Mouse (Mus musculus) hematopoietic multipotent progenitor cell, adult 10-12 weeks (in vitro differentiated cells): ENCODE measurements around the gene Vps11. TPM values are rescaled to one million over a fixed set of nuclear protein-coding genes. Genes with fewer than 3 reads are reported as not detected.

Source experiments
- polyA plus RNA-seq: library from polyadenylated mRNA; stranded (reverse); fragments of >175 nt; gene quantifications from 2 replicates; pipeline ENCODE4 v1.2.3, GENCODE M21; 2012; ENCODE audit warnings: low replicate concordance

Gene Vps11
- polyA plus RNA-seq, result 16.2 and 21.1 TPM in 2 replicates

DNA sequence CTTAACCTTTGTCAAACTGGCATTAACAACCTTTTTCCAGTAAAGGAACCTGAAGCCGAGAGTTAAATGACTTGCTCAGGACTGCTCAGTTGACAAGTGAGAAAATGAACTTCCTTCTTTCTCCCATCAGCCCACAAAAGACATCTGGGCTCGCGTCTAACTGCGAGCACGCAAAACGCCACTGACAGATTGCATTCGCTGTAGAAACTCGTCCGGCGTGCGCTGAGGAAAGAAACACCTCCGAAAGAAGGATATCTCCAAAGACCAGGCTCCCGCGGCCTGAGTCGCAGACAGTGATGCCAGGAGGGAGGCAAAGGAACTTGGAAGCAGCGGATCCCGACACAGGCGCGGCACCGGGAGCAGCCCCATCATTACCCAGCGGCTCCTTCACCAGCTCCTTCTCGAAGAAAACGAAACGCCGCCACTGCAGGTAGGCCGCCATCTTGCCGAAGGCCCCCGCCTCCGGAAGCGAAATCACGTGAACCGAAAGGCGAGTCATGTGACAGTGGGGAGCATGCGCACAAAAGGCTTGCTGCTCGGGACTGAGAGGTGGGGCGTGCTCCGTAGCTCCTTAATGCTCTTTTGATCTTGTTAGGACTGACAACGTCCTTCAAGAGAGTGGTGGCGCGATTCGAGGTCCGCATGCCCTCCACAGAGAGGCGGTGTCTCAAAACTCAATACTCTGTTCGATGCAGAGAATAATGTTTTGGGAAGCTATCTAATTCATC is at the start of gene Vps11:
Vps11 (minus strand) TSS at position 481 of the 728 bp plus-strand sequence.

DNA sequence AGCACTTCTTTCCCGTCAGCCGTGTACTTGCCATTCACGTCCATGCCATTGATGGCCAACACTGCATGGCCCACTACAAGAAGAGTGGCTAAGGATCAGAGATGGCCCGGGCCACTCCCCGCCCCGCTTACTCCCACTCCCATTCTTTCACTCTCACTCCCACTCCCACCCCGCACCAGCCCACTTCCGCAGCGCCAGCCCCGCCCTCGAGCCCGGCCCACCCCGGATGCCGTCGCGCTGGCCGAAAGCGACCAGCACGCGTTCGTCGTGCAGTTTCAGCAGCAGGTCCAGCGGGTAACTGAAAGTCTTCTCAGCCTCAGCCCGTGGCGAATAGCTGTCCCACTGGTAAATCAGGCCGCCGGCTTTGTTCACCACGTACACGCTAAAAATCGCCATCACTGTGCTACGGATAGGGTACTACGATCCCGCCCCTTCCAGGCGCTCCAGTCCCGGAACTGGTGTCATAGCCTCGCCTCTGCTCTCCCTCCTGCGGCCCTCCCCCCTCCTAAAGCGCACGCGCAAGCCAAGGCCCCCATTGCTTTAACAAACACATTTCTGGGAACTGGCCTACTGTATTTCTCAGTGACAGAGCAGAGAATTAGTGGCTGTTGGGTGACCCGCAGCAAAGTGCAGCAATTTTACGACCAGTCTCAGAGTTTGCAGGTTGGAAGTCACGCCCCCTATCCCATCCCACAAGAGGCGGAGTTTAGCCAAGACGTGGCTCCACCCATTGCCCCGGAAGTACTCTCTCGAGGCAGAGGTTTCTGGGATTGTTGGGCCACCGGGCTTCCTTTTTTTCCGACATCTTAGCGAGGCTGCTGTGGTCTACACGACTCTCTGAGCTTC is 45.7 kb upstream of the Vps11 start, which contains the start of the genes Rps25 and Trappc4:
Rps25 (plus strand) TSS at position 234 of the 846 bp plus-strand sequence.
Trappc4 (minus strand) TSS at position 695 of the 846 bp plus-strand sequence.

GRCm38 (mm10) chr9:44396684-44397411 is 35.4 kb upstream of the Vps11 start, which contains the start of gene Slc37a4:
Gene Slc37a4, plus strand, starts transcription at chr9:44396852.

DNA sequence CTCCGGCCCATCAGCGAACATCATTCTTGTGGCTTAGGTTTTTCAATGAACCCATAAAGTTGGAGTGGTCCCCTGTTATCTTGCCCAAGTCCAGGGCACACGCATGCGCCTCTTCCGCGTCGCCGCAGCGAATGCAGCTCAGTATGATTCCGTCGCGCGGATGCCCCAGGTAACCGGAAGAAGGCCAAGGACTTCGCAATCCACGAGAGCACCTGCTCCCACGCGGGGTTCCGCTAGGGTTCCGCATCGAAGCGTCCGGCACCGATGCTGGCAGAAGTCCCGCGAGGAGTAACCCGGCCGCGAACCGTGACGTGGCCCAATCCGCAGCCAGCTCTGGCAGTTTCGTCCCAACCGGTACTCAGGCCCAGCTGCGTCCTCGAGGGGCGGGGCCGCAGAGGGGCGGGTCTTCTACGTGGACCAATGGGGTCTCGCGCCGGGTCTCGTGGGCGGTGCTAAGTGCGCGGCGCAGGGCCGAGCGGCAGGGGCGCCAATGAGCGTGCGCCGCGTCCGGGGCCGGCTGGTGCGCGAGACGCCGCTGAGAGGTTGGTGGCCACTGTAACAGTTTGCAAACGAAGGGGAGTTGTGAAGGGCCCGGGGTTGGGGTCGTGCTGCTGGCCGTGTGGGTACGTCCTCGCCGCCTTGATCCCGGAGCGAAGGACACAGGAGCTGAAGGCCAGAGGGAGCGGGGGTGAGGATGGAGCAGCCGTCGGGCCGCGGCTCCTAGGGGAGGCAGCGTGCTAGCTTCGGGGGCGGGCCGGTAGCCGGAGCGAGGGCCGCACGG is 17.8 kb upstream of the Vps11 start, which contains the start of gene Hyou1:
Hyou1 (plus strand) TSS at position 437 of the 781 bp plus-strand sequence.

DNA sequence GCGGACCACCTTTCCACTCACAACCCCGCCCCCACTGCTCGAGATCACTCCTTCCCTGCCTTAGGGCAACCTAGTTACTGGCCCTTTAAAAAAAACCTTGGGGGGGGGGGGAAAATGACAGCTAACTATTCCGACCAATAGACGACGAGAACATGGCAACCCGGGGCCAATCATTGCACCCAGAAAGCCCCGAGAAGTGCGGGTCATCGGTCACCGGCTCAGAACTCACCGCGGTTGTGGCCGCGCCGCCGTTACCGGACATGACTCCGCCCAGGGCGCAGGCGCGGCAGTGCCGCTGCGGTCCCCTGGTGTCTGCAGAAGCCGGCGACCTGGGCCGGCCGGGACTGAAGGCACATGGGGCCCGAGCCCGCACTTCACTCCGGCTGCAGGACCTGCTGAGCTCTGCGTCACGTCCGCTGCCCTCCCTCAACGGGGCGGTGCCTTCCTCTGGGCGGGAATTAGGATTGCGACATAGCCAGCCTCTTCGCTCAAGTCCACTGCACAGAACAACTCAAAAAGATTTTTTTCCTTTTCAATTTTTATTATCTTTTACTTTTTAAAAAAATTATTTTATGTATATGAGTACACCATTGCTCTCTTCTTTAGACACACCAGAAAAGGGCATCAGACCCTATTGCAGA is 17.6 kb downstream of the Vps11 start, which contains the start of gene Hmbs:
Hmbs (minus strand) TSS at position 448 of the 641 bp plus-strand sequence.

GRCm38 (mm10) chr9:44334396-44335330 is 26.8 kb downstream of the Vps11 start, which contains the start of gene H2afx:
Gene H2afx, plus strand, starts transcription at chr9:44334694.

DNA sequence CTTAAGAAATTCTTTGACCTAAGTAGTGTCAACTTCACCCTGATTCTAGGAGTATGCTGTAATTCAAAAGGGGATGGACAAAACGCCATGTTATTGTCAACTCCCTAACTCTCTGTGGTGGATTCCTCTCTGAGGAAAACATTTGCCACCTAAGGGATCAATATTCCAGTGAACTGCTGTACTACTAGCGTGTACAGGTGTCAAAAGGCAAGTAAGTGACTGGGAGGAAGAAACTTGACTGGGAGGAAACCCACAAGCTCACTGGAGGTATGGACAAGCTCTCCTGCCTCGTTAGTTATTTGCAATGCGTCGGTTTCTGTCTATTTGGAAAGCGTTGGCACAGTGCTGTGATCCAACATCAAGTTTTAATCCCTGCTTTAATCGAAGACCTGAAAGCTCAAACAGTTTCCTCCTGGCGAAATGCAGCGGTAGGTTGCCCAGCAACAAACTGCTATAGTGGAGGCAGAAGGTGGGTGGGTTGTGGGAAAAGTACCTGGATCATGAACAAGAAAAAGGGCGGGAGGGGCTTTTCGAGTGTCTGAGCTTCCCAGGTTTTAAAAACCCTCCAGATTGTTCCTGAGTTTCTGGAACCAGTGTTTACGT is 35.6 kb downstream of the Vps11 start, which contains the start of gene Dpagt1:
Dpagt1 (plus strand) TSS at position 252 of the 603 bp plus-strand sequence.

DNA sequence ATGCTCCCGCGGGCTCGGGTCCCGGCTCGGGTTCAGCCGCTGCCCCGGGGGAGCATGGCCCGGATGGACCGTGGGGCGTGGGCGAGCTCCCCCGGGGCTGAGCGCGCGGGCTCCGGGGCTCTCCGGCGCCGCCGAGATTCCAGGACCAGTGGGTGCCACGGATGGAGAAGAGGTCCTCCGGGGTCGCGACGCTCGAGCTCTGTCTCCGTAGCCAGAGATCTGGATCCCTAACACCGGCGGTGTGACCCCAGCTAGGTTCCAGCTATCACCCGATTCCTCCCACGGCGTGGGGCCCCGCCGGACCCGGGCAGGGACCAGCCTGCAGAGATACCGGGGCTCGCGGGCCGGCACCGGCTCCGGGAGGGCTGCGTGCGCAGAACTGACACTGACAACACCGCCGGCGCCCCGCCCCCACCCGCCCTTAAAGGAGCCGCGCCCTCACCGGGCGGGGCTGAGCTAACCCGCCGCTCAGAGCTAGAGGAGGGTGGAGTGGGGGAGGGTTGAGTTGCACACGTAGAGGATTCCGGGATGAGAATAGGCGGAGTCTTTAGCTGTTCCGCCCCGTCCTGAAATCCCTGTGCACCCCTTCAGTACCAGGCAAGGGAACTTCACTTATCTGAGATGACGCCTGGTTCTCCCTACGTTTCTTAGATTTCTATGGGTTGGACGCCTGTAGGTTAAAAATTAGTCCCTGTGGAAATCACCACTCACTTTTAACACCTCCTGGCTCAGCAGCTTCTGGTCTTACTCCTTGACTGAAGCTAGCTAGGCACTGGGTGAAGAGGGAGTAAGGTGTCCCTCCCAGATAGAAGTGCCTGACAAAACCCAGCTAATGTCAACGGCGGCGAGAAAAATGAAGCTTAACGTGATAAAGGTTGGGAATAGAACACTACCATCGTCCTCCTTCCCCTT is 41.3 kb downstream of the Vps11 start, which contains the start of gene C2cd2l:
C2cd2l (minus strand) TSS at position 399 of the 912 bp plus-strand sequence.

DNA sequence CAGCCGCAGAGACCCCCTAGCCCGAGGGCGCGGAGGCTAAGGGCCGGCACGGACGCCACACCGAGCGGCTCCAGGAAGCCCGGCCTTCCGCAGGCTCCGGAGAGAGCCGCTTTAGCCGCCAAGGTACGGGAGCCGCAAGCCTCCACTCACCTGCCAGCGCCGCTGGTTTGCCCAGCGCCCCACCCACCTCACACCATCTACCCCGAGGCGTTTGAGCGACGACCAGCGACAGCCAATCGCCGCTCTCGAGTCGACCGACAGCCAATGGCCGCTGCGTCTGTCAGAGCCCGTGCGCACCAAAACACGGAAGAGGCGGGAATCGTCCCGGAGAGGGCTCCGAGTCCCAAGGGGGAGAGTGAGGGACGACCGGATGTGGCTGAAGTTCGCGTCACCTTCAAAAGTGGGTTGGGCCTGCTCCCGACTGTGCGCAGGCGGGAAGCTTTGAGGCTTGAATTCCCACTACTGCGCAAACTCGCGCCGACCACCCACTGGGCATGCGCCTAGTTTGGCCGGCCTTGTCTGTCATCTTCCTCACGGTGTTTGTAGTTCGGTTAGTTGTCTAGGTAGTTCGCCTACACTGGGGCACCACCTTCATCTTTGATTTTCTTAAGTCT is 55.9 kb downstream of the Vps11 start, which contains the start of gene Hinfp:
Hinfp (minus strand) TSS at position 206 of the 614 bp plus-strand sequence.

Other genes with a start within 250 kb of the Vps11 start
- gene Gm49380, start 248.2 kb downstream of the Vps11 start, polyA plus RNA-seq, result not detected in 2 replicates
- gene Rnf26, start 248.2 kb downstream of the Vps11 start, polyA plus RNA-seq, result 15.4 and 36.4 TPM in 2 replicates
- gene Mcam, start 227.2 kb downstream of the Vps11 start, polyA plus RNA-seq, result 2.2 and 2.4 TPM in 2 replicates
- gene Cbl, start 127.6 kb downstream of the Vps11 start, polyA plus RNA-seq, result 24.4 and 63.9 TPM in 2 replicates
- gene Ccdc153, start 121.0 kb downstream of the Vps11 start, polyA plus RNA-seq, result not detected in 2 replicates
- 0.12 TPM in 1 of 2 replicates, not detected in the other for gene Pdzd3, start 110.2 kb downstream of the Vps11 start, polyA plus RNA-seq
- gene Nlrx1, start 93.1 kb downstream of the Vps11 start, polyA plus RNA-seq, result 9.7 and 13.4 TPM in 2 replicates
- 0.55 and 16.6 TPM in 2 replicates for gene Abcg4, start 73.1 kb downstream of the Vps11 start, polyA plus RNA-seq
- 6.5 and 11.9 TPM in 2 replicates for gene Hinfp, start 56.0 kb downstream of the Vps11 start, polyA plus RNA-seq
- gene C2cd2l, start 41.4 kb downstream of the Vps11 start, polyA plus RNA-seq, result 71.2 and 157 TPM in 2 replicates
- 6.6 and 8.5 TPM in 2 replicates for gene Dpagt1, start 35.7 kb downstream of the Vps11 start, polyA plus RNA-seq
- gene H2afx, start 27.0 kb downstream of the Vps11 start, polyA plus RNA-seq, result 328 and 392 TPM in 2 replicates
- gene Hmbs, start 17.4 kb downstream of the Vps11 start, polyA plus RNA-seq, result 18.2 and 149 TPM in 2 replicates
- 28.2 and 32.0 TPM in 2 replicates for gene Hyou1, start 17.8 kb upstream of the Vps11 start, polyA plus RNA-seq
- gene Slc37a4, start 35.2 kb upstream of the Vps11 start, polyA plus RNA-seq, result 8.0 and 12.1 TPM in 2 replicates
- 96.1 and 158 TPM in 2 replicates for gene Rps25, start 45.5 kb upstream of the Vps11 start, polyA plus RNA-seq
- 8.7 and 13.4 TPM in 2 replicates for gene Trappc4, start 45.9 kb upstream of the Vps11 start, polyA plus RNA-seq
- 18.4 and 42.8 TPM in 2 replicates for gene Ccdc84, start 56.9 kb upstream of the Vps11 start, polyA plus RNA-seq
- 0.65 and 3.6 TPM in 2 replicates for gene Foxr1, start 79.5 kb upstream of the Vps11 start, polyA plus RNA-seq
- not detected in 2 replicates for gene Upk2, start 93.3 kb upstream of the Vps11 start, polyA plus RNA-seq
- 168 and 344 TPM in 2 replicates for gene Bcl9l, start 121.2 kb upstream of the Vps11 start, polyA plus RNA-seq
- 27.2 and 68.3 TPM in 2 replicates for gene Cxcr5, start 200.2 kb upstream of the Vps11 start, polyA plus RNA-seq
- gene Ddx6, start 243.2 kb upstream of the Vps11 start, polyA plus RNA-seq, result 68.7 and 147 TPM in 2 replicates